In genomic region chr6:23837127-23837526, GRCm38 (mm10) we compare ENCODE assay signal across 13 mouse cellular contexts. TPM values are rescaled to one million over a fixed set of nuclear protein-coding genes. Genes with fewer than 3 reads are reported as not detected.
DNase-seq lines count a peak whose midpoint lies in the region; ATAC-seq and TF ChIP-seq lines count a peak whose summit lies in the region.
"Had no signal": no experiment of that assay in that cellular context is flagged by ENCODE, and none has a peak within 500 bp of the region (broad histone marks: within the 10 kb centered on the region; RNA-seq: fewer than 3 reads in every experiment).

No protein-coding gene starts in this region.

- TF ChIP-seq CTCF in lung, adult 2 months (IDR thresholded peaks at IDR 0.05; ENCODE audit: insufficient read depth, low read length): no peak
- no peak for TF ChIP-seq CTCF in hindbrain, postnatal 0 days (IDR thresholded peaks at IDR 0.05; ENCODE audit: low read depth)

- peak overlapping the region; percentile 9 for H3K4me3 ChIP-seq in lung, adult 2 months (replicated peaks; ENCODE audit: extremely low read depth, low read depth, low read length)
- H3K4me3 ChIP-seq in hindbrain, postnatal 0 days (ENCODE audit: low read length): peak overlapping the region; percentile 79
- H3K4me3 ChIP-seq: heart, embryonic 15.5 days; limb, embryonic 13.5 days had no signal

- TF ChIP-seq POLR2A in lung, adult 2 months (IDR thresholded peaks at IDR 0.05; ENCODE audit: borderline replicate concordance, extremely low read depth, low read depth, low read length): no peak

- peaks cover 2% of the 10 kb centered on the region; the same call in 1 of the 2 replicates for H3K4me1 ChIP-seq in lung, adult 2 months (ENCODE audit: control insufficient read depth, insufficient read depth, low read length)
- 0 out of 2 replicates have a peak, but pooled peaks cover 4% of the 10 kb centered on the region for H3K4me1 ChIP-seq in hindbrain, postnatal 0 days (ENCODE audit: insufficient read depth, low read length)

- H3K27me3 ChIP-seq in hindbrain, postnatal 0 days (ENCODE audit: insufficient read depth, low read length): no peaks in the 10 kb centered on the region

- no peak overlapping the region for H3K9ac ChIP-seq in hindbrain, postnatal 0 days (replicated peaks; ENCODE audit: low read length)
- H3K9ac ChIP-seq: heart, embryonic 15.5 days; limb, embryonic 13.5 days had no signal

- H3K9me3 ChIP-seq in hindbrain, postnatal 0 days (ENCODE audit: low read length): no peaks in the 10 kb centered on the region
- H3K9me3 ChIP-seq: heart, embryonic 15.5 days; limb, embryonic 13.5 days had no signal

- whole genome bisulfite sequencing in lung, adult 2 months: 57% methylated on average over 5 of the region's 5 CpGs
- 81% methylated on average over 5 of the region's 5 CpGs for WGBS in hindbrain, postnatal 0 days

- 0 out of 2 replicates have a peak, but pooled peaks have one; percentile 5 for ATAC-seq in frontal cortex, adult (ENCODE audit: low TSS enrichment)
- 0 out of 2 replicates have a peak, but pooled peaks have one; percentile 15 for ATAC-seq in hindbrain, postnatal 0 days
- ATAC-seq in granulocyte monocyte progenitor cell, adult 5-6 weeks (replicated peaks; ENCODE audit: poor library complexity, severe bottlenecking): no peak

- DNase-seq in frontal cortex, postnatal 10 days (ENCODE audit: low spot score in 2 of 2): no peak
- DNase-seq in lung, adult 2 months: no peak
- DNase-seq in lung, postnatal 25 days (ENCODE audit: low spot score): no peak
- peak; percentile 53 for DNase-seq in cerebellum, adult 9-10 months
- no peak for DNase-seq in hindbrain, postnatal 0 days (ENCODE audit: low spot score)
- DNase-seq in right cerebral cortex, postnatal 36 days (ENCODE audit: low spot score in 2 of 2): no peak
- DNase-seq: adrenal gland, adult 8-10 months; heart, adult 11 months had no signal

- no peak overlapping the region for H3K27ac ChIP-seq in hindbrain, postnatal 0 days
- H3K27ac ChIP-seq: heart, embryonic 15.5 days; limb, embryonic 13.5 days had no signal

- peak overlapping the region; percentile 92 for H3K4me2 ChIP-seq in hindbrain, postnatal 0 days (ENCODE audit: low read depth, low read length)
- H3K4me2 ChIP-seq: heart, embryonic 15.5 days; limb, embryonic 13.5 days had no signal

- H3K36me3 ChIP-seq in hindbrain, postnatal 0 days (ENCODE audit: insufficient read depth, low read length): no peaks in the 10 kb centered on the region
- H3K36me3 ChIP-seq: heart, embryonic 15.5 days; limb, embryonic 13.5 days had no signal

RNA-seq across cellular contexts. Expression of gene Cadps2, which starts 2.1 kb away (rescaled TPM):
- polyA plus RNA-seq in lung, adult 2 months (2012; rRNA removed): 9.1 and 10.1 TPM in 2 replicates
- total RNA-seq in hindbrain, postnatal 0 days (2014; rRNA removed): 57.5 and 58.2 TPM in 2 replicates
- 15.9 and 19.6 TPM in 2 replicates for polyA plus RNA-seq in hindbrain, postnatal 0 days (2015; fragmentation: Nextera tagmentation; extraction: Ambion mirVana)
- 0.92 TPM in 1 of 2 replicates, not detected in the other for total RNA-seq in granulocyte monocyte progenitor cell, adult 5-6 weeks (2014; fragmentation: Nextera tagmentation)
- total RNA-seq in granulocyte monocyte progenitor cell, adult 5-6 weeks (2017): 0.52 and 0.93 TPM in 2 replicates
- polyA plus RNA-seq: C2C12 had no signal

Comparison
In these comparisons a context has a peak if more than half of its experiments do, and no peak if none do; other contexts are left out.
1. RNA of gene Cadps2, which starts 2.1 kb away (total RNA-seq): 57.5 to 58.2 TPM in hindbrain, postnatal 0 days; 0.52 to 0.93 TPM in granulocyte monocyte progenitor cell, adult 5-6 weeks; every median in the first group is over 10 times any median in the second.